Mouse (Mus musculus) CH12.LX (cell line): ENCODE results near the gene L2hgdh.

ENCODE experiments used
- CTCF ChIP-seq, 2 experiments: IDR thresholded peaks in 1 of 2; conservative IDR thresholded peaks in 1 of 2; 2 replicates each; pipeline ENCODE4 v1.5.1; 2011 to 2012; ENCODE audit warnings: low read depth in 2 of 2, low read length in 2 of 2, improper control_type of control experiment in 1 of 2, inconsistent platforms in 1 of 2, mild to moderate bottlenecking in 1 of 2, moderate library complexity in 1 of 2
- EP300 ChIP-seq: IDR thresholded peaks from 2 replicates; pipeline ENCODE4 v1.6.1; 2011; ENCODE audit warnings: low read length, improper control_type of control experiment
- ETS1 ChIP-seq: conservative IDR thresholded peaks from 2 replicates; pipeline ENCODE4 v1.6.1; 2012; ENCODE audit warnings: low read depth, mild to moderate bottlenecking, inconsistent platforms, low read length, improper control_type of control experiment, moderate library complexity
- MAFK ChIP-seq: IDR thresholded peaks from 2 replicates; pipeline ENCODE4 v1.6.1; 2011; ENCODE audit warnings: low read length, improper control_type of control experiment; ENCODE audit not compliant: insufficient replicate concordance
- MAX ChIP-seq: IDR thresholded peaks from 2 replicates; pipeline ENCODE4 v1.6.1; 2011; ENCODE audit warnings: low read length, improper control_type of control experiment
- MAZ ChIP-seq: IDR thresholded peaks from 2 replicates; pipeline ENCODE4 v1.6.1; 2012; ENCODE audit warnings: low read depth, mild to moderate bottlenecking, inconsistent platforms, low read length, improper control_type of control experiment, moderate library complexity
- MYC ChIP-seq: IDR thresholded peaks from 2 replicates; pipeline ENCODE4 v1.6.1; 2011; ENCODE audit warnings: low read depth, mild to moderate bottlenecking, improper control_type of control experiment, low read length
- POLR2A ChIP-seq: IDR thresholded peaks from 2 replicates; pipeline ENCODE4 v1.6.1; 2011; ENCODE audit warnings: low read depth, mild to moderate bottlenecking, improper control_type of control experiment, low read length
- SMC3 ChIP-seq: IDR thresholded peaks from 2 replicates; pipeline ENCODE4 v1.6.1; 2011; ENCODE audit warnings: low read depth, low read length, improper control_type of control experiment

DNA sequence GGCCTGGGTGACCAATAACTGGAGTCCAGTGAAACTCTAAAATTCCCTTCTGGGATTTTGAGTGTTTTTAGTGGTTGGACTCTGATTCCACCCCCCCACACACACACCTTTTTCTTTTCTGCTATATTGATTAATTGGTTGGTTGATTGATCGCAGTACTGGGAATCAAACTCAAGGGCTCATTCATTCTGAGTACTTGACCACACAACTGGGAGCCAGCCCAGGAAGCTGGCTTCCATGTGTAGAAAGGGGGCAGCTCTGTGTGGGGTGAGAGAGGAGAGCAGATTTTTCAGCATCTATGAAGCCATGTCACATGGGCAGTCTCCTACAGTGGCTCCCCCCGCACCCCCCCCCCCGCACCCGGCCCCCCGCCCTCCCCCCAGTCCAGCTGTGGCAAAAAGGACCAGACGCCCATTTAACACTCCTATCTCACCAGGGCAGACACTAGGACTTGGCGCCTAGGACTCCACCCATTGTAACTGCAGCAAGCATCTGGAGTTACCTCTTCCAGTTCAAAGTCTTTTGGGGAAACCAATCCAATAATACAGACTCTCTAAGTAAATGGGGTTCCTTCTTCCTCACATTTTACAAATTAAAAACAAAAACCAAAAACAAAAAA lies 34.7 kb upstream of the L2hgdh start:
- TF ChIP-seq ETS1 (no peak), CTCF (conservative IDR thresholded peaks at IDR 0.05 in 1 of 2, IDR thresholded peaks at IDR 0.05 in 1 of 2; ENCODE audit: low read depth in 2 of 2, low read length in 2 of 2) (no peak), MAX (no peak), MAZ (no peak), POLR2A (no peak), MAFK (no peak), SMC3 (no peak), MYC (no peak), EP300 (no peak)
